Mouse (Mus musculus) kidney, postnatal 14 days (tissue): ENCODE data around the gene Pdpk1.
"Not testable (repeated sequence)": the region's sequence is repeated elsewhere in the genome, so short reads cannot be mapped to it uniquely, and the experiment has no call there.

ENCODE experiments used
- DNase-seq: peaks from one replicate; pipeline ENCODE4 v3.0.0; 2022; ENCODE audit warnings: mixed read lengths

The Pdpk1 gene

DNA sequence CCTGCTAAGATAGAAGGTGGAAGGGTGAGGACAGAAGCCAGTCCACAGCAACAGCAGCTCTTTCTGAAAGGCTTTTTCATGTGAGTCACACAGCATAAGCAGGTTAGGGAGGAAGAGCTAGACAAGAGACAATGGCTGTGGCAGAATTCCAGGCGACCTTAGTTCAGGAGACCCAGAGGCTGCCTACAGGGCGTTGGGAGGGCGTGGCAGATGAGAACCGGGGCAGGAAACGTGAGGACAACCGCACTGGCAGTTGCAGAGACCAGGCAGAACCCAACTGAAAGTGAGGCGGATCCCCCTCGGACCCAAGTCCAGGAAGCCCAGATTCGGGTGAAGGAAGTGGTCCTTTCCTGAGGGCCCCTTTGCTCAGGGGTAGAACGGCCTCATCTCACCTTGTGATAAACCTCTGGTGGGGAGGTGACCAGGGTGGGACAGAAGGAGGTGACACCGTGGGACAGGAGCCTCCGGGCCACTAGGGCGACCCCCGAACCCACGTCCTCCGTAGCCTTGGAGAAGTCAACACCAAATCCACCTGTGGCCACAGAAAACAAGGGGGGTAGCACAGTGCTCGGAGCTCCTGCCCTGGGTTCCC, 12.0 kb upstream of the Pdpk1 start:
- DNase-seq = peak; percentile 88

GRCm38 (mm10) chr17:24161466-24161865, 10.7 kb upstream of the Pdpk1 start:
- DNase-seq = no peak

- no peak for DNase-seq
These were observed 6.8 kb upstream of the Pdpk1 start for GRCm38 (mm10) chr17:24157526-24157925.

- no peak for DNase-seq
These were observed 6.4 kb upstream of the Pdpk1 start for GRCm38 (mm10) chr17:24157121-24157520.

DNA sequence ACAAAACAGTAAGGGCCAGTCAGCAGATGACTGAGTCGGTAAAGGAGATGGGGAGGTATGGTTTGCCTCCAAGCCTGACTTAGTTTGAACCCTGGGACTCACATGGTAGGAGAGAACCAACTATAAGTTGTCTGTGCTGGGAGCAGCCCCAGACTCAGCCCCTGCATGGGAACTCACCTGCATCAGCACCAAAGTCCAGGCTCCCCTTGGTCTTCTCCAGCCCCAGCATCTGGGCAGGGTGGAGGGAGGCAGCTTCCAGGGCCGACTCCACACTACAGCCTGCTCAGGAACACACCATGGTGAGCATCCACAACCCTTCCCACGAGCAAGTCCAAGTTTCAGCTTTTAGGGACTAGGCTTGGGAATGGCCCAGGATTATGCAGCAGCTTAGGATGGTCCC, 5.7 kb upstream of the Pdpk1 start:
- DNase-seq = no peak

DNA sequence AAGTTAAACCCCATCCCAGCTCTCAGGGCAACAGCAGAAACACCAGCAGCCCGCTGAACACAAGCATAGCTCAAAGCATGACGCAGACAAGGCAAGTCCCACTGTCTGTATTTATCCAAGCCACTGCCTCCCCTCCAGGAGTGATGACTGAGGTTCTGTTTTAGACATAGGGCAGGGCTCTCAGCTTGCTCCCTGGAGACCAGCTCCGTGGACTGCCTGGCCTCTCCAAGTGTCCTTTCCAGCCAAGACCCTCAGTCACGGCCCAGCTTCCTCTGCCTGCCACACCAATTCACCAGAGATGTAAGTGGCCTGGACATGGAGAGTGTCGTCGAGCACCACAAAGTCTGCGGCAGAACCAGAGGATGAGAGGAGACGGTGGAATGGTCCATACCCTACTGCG, 5.0 kb upstream of the Pdpk1 start:
- DNase-seq = no peak

DNA sequence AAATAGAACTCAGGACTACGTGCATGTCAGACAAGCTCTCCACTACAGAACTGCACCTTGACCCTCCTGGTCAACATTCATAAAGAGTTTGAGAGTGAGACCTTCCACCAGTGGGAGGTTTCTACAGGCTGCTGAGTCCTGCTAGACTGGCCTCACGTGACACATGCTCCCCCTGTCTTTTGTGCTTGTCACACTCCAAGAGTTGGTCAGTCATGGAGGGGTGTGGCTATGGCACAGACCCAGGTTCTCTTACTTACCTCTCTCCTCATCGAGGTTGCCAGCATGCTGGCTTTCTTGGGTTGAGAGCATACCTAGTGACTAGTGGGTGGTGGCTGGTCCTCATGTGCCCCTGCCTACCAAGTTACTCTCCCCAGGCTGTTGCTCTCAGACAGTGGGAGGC, 3.7 kb upstream of the Pdpk1 start:
- peak; percentile 85 for DNase-seq

DNA sequence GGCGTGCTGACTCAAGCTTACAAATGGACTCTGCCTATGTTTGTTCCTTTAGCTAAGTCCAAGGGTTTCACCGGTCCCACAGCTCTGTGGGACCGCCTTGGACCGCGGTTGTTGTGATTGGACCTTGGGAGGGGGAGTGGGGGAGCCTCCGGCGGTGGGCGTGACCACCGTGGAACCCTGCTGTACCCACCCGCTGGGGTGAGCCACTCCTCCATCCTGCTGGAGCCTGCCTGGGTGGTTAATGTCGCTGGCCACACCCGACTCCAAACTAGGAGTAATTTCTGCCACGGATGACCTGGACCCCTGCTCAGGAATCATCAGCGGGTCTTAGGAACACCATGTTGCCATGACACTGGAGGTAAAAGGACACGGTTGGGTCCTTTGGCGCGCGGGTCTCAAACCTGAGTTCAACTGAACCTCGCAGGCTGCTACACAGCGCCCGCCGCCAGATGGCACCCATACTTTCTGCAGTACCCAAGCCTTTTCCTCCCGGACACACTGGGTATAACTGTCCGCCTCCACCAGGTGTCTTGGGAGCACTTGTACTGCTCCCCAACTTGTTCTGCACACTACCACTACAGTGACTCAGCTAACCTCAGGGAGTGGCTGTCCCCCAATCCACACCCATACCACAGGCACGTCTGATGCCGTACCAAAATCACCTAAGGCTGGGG, 1.3 kb upstream of the Pdpk1 start:
- peak; percentile 90 for DNase-seq

- DNase-seq = no peak
These were observed 658 bp upstream of the Pdpk1 start for GRCm38 (mm10) chr17:24151382-24151781.

- DNase-seq = no peak
These were observed 1.3 kb downstream of the Pdpk1 start for GRCm38 (mm10) chr17:24149421-24149820.

DNA sequence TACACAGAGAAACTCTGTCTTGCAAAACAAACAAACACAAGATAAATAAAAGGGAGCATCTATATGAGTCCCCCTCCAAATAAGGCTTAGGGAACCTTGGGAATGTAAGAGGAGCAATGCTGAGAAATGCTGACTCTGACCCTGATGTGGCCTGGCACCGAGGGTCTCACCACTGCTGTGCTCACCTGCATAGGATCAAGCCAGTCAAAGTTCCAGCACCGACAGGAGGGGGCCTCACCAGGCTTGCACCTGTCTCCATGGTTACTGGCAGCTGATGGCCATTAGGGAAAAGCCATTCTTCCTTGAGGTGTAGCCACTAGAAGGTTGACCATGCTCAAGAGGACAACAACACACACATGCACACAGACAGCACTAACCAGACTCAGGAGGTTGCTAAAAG, 7.8 kb downstream of the Pdpk1 start:
- DNase-seq = no peak

DNA sequence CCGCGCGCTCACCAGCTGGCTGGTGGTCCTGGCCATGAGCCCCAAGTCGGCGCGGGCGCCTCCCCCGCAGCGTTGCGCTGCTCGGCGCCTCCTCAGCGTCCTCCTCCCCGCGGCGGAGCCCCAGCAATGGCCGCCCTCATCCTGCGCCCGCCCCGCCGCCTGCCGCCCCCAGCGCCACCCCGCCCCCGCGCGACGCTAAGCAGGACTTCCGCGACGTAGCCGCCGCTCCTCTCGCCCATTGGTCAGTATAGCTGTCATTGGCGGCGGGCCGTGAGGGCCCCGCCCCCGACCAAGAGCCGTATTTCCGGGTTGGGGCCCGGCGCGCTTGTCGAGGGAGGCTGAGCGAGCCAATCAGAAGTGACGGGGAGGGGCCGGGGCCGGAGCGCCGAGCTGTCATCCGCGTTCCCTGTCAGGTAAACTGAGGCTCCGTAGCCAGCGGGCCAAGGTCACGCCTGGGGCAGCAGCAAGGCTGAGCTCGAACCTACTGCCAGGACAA, 9.3 kb downstream of the Pdpk1 start:
- peak; percentile 98 for DNase-seq

GRCm38 (mm10) chr17:24140845-24141424, 9.8 kb downstream of the Pdpk1 start:
- peak; percentile 66 for DNase-seq

DNA sequence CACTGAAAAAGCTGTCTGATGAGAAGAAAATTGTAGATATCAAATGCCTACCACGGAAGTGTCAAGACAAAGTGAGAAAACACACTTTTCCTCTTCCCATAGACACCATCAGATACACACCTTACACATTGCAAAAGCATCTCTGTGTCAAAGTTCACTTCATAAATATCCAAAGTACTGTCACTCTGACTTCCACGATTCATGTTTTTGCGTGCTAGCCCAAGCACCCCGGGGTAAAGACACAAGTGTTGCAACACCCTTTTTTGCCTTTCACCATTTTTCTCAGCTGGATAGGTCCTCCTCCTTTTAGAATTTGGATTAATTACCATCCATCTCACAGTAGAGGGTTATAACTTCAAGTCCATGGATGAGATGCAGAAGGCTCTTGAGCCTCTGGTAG, 10.8 kb downstream of the Pdpk1 start:
- DNase-seq = no peak

DNA sequence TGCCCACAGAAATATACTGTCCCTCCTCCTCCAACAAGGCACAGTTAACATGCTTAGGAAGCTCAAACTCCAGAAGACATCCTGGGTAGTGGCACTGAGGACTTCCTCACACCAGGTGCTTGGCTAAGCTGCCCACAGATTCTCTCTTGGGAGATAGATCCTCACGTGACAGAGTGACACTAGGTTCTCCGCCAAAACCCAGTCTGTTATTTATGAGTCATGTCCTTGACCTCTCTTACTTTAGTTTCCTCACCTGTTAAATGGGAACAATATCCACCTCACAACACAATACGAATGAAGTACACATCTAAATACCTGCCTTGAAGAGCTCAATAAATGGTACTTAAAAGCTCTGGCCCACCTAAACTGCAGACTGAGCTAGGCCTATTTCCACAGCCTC, 11.5 kb downstream of the Pdpk1 start:
- DNase-seq = no peak

DNA sequence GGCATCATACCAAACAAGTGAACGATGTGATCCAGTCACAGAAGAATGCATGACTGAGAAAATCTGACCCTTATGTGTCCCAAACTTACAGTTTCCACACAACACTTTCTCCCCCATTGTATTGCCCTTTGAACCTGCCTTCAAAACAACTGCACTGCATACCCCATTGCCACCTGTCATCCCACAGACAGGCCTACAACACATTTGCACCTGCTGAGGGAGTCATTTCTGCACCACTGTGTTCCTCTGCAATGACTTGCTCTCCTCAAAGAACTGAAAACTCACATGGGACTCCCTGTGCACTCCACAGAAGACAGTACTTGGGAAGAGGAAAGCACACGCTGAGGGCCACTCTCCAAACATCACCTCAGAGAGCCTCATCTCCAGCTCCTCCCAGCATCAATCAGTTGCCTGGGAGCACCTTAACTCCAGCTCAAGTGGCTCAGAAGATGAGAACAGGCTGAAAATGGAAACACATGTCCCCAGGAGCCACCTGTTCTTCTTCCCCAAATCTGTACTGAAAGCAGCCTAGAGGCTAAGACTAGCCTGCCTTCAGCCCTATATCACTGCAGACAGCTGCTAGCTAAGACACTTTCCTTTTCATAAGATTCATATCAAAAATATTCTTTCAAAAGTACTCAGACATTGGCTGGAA, 13.4 kb downstream of the Pdpk1 start:
- no peak for DNase-seq

GRCm38 (mm10) chr17:24134062-24134461, 16.7 kb downstream of the Pdpk1 start:
- DNase-seq = no peak

GRCm38 (mm10) chr17:24132919-24133318, 17.8 kb downstream of the Pdpk1 start:
- DNase-seq = not testable (repeated sequence)

DNA sequence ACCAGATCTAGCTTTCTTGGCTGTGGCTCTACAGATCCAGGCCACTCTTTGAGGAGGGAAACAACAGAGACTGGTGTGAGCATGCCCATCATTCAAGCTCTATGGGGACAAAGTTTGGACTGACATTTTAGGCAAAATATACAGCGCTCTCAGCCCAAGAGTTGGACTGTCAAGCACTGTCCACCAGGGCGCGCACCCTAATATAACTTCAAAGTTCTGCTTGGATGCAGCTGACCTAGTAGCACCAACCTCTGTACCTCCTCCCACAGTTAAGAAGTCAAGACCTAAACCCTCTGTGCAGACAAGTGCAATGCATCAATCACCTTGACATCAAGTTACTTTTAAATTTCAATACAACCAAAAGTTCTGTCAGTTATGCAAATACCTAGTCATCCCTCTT, 19.2 kb downstream of the Pdpk1 start:
- no peak for DNase-seq

- DNase-seq = not testable (repeated sequence)
These were observed 21.5 kb downstream of the Pdpk1 start for GRCm38 (mm10) chr17:24129246-24129645.

DNA sequence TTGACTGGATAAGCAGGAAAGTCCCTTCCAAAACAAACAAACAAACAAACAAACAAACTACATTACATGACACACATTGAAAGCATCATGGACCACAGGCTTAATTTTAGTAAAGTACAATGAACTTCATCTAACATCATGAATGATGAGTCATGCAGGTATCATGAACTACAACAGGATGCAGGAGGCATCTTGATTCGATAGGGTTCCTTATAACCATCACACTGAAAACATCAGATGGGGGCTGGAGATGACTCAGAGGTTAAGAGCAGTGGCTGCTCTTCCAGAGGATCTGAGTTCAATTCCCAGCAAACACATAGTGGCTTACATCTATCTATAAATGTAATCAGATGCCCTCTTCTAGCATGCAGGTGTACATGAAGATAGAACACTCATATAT, 23.1 kb downstream of the Pdpk1 start:
- no peak for DNase-seq

DNA sequence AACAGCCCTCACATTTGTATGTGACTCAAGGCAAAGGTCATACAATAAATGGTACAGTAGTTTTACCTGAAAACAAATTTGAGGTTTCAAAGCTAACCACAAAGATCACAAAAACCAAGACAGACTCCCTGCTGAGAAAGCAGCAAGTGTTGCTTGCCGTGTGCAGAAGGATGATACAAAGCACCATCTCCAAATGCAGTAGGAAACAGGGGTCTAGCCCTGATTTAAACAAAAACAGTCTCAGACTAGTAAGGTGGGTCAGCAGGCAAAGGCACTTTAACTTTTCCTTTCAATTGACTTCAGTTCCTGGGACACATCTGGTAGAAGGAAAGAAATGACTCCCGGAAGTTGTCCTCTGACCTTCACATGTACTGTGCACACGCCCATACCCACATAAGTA, 23.9 kb downstream of the Pdpk1 start:
- no peak for DNase-seq

DNA sequence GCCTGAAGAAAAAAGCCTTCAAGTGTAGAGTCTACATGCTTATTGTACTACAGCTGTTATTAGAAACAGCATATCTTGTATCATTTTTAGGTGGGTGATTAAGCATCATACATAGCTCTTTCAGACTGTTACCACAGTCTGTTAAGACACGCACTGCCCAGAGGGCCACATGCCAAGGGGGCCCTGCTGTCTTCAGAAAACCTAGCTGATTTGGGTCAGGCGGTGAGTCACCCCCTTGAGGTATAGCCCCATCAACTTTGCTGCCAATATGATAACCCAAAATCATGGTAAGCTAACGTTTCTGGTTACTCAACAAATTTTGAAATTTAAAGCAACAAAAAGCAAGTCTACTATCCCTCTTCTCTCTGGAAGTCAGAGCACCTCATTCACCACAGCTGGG, 31.3 kb downstream of the Pdpk1 start:
- DNase-seq = no peak

GRCm38 (mm10) chr17:24113031-24113430, 37.7 kb downstream of the Pdpk1 start:
- DNase-seq = no peak
